Mouse (Mus musculus): ENCODE measurements around the gene Smim7.

GRCm38 (mm10) chr8:72561111-72561689 is 9.7 kb downstream of the Smim7 start:
- TF ChIP-seq CTCF (conservative IDR thresholded peaks at IDR 0.05; ENCODE audit: low read length) (no peak), NANOG (IDR thresholded peaks at IDR 0.05; ENCODE audit: borderline replicate concordance, low read length) (peak; percentile 38; the same call in 1 of the 2 replicates), POU5F1 (IDR thresholded peaks at IDR 0.05; ENCODE audit: borderline replicate concordance, low read length) (no peak)

Measured in E14TG2a.4 (cell line).